Mouse (Mus musculus): ENCODE results near the gene Blcap. TPM values are rescaled to one million over a fixed set of nuclear protein-coding genes. Genes with fewer than 3 reads are reported as not detected.

Blcap gene
- polyA plus RNA-seq, 1 experiment from 2014 or later: 100.0 TPM

GRCm38 (mm10) chr2:157556074-157556698, 14.9 kb downstream of the Blcap start:
- Histone ChIP-seq H3K4me3 (no peak overlapping the region), H3K9me3 (peaks cover 32% of the 10 kb centered on the region), H3K27me3 (ENCODE audit: insufficient read depth, poor library complexity, severe bottlenecking) (peaks cover 6% of the 10 kb centered on the region), H3K4me1 (replicated peaks) (peaks cover 60% of the 10 kb centered on the region), H3K36me3 (peaks cover 64% of the 10 kb centered on the region), H3K27ac (peak overlapping the region; percentile 46; the same call in 1 of the 2 replicates)
- 69% methylated on average over 5 of the region's 5 CpGs for WGBS
- no peak for DNase-seq (ENCODE audit: low spot score)

GRCm38 (mm10) chr2:157552158-157552886, 18.8 kb downstream of the Blcap start:
- H3K9me3 ChIP-seq: no peaks in the 10 kb centered on the region
- DNase-seq (ENCODE audit: low spot score): no peak
- no peak overlapping the region for H3K4me3 ChIP-seq
- H3K4me1 ChIP-seq (replicated peaks): peaks cover 54% of the 10 kb centered on the region
- H3K36me3 ChIP-seq: peaks cover 40% of the 10 kb centered on the region
- WGBS: 86% methylated on average over 10 of the region's 10 CpGs
- no peak overlapping the region for H3K27ac ChIP-seq
- H3K27me3 ChIP-seq (ENCODE audit: insufficient read depth, poor library complexity, severe bottlenecking): peaks cover 12% of the 10 kb centered on the region

GRCm38 (mm10) chr2:157550292-157550691, 20.8 kb downstream of the Blcap start:
- 86% methylated on average over 4 of the region's 4 CpGs for WGBS
- no peak overlapping the region for H3K4me3 ChIP-seq
- H3K27ac ChIP-seq: no peak overlapping the region
- no peak for DNase-seq (ENCODE audit: low spot score)
- H3K36me3 ChIP-seq: peaks cover 33% of the 10 kb centered on the region
- peaks cover 64% of the 10 kb centered on the region for H3K4me1 ChIP-seq (replicated peaks)
- peaks cover 25% of the 10 kb centered on the region for H3K27me3 ChIP-seq (ENCODE audit: insufficient read depth, poor library complexity, severe bottlenecking)
- H3K9me3 ChIP-seq: no peaks in the 10 kb centered on the region

DNA sequence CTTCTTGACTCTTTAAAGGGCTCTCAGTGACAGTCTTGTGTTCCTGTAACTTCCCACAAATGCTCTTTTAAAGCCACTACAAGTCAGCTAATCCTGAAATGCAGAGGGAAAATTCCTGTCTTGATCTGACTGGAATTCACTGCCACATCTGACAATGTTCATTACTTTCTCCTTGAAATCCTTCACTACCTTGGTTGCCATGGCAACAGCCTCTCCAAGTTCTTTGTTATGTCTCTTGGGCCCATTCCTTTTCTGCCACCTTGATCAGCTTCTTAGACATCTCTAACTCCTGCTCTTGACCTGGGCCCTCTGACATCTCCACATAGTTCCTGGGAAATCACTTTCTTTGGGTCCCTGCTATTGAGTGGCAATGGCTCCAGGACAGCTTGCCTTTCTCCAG, 24.4 kb downstream of the Blcap start:
- Histone ChIP-seq H3K36me3 (peaks cover 36% of the 10 kb centered on the region), H3K27ac (no peak overlapping the region; the same call in 1 of the 2 replicates), H3K4me3 (no peak overlapping the region), H3K9me3 (no peaks in the 10 kb centered on the region), H3K27me3 (ENCODE audit: insufficient read depth, poor library complexity, severe bottlenecking) (peaks cover 36% of the 10 kb centered on the region), H3K4me1 (replicated peaks) (peaks cover 69% of the 10 kb centered on the region)
- no peak for DNase-seq (ENCODE audit: low spot score)

GRCm38 (mm10) chr2:157544333-157544888, 26.7 kb downstream of the Blcap start:
- Histone ChIP-seq H3K27ac (peak overlapping the region; percentile 64), H3K27me3 (ENCODE audit: insufficient read depth, poor library complexity, severe bottlenecking) (peaks cover 34% of the 10 kb centered on the region), H3K9me3 (no peaks in the 10 kb centered on the region), H3K4me3 (no peak overlapping the region), H3K4me1 (replicated peaks) (peaks cover 90% of the 10 kb centered on the region), H3K36me3 (peaks cover 31% of the 10 kb centered on the region)
- DNase-seq (ENCODE audit: low spot score): no peak
- 85% methylated on average over 9 of the region's 9 CpGs for WGBS

GRCm38 (mm10) chr2:157542415-157542814, 28.7 kb downstream of the Blcap start:
- Histone ChIP-seq H3K36me3 (peaks cover 20% of the 10 kb centered on the region), H3K4me3 (no peak overlapping the region), H3K27ac (peak overlapping the region; percentile 81), H3K27me3 (ENCODE audit: insufficient read depth, poor library complexity, severe bottlenecking) (peaks cover 50% of the 10 kb centered on the region), H3K9me3 (no peaks in the 10 kb centered on the region), H3K4me1 (replicated peaks) (peaks cover 88% of the 10 kb centered on the region)
- WGBS: 69% methylated on average over 4 of the region's 4 CpGs
- no peak for DNase-seq (ENCODE audit: low spot score)

DNA sequence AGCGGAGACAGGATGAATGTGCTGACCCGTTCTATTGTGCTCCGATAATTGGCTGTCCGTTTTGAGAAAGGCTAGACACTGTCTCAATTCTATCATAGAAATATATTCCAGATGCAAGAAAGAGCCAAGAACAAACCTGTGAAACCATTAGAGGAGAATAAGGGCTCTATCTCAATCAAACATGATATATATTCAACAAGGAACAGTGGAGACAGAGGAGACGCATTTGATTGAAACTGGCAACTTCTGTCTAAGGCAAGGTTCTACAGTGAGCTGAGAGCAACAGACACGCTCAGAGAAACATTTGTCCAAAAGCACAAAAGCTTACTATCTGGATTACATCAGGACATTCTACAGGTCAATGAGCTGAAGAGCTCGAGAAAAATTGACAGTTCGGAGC, 29.4 kb downstream of the Blcap start:
- peaks cover 14% of the 10 kb centered on the region for H3K36me3 ChIP-seq
- peaks cover 48% of the 10 kb centered on the region for H3K27me3 ChIP-seq (ENCODE audit: insufficient read depth, poor library complexity, severe bottlenecking)
- no peak for DNase-seq (ENCODE audit: low spot score)
- H3K4me3 ChIP-seq: no peak overlapping the region; the same call in 1 of the 2 replicates
- no peaks in the 10 kb centered on the region for H3K9me3 ChIP-seq
- 52% methylated on average over 8 of the region's 8 CpGs for WGBS
- H3K4me1 ChIP-seq (replicated peaks): peaks cover 88% of the 10 kb centered on the region
- peak overlapping the region; percentile 81 for H3K27ac ChIP-seq

GRCm38 (mm10) chr2:157540953-157541569, 30.0 kb downstream of the Blcap start:
- Histone ChIP-seq H3K36me3 (peaks cover 8% of the 10 kb centered on the region), H3K4me3 (0 out of 2 replicates have a peak overlapping the region, but pooled peaks have one; percentile 7), H3K4me1 (replicated peaks) (peaks cover 88% of the 10 kb centered on the region), H3K27me3 (ENCODE audit: insufficient read depth, poor library complexity, severe bottlenecking) (peaks cover 46% of the 10 kb centered on the region), H3K27ac (peak overlapping the region; percentile 81), H3K9me3 (no peaks in the 10 kb centered on the region)
- WGBS: 43% methylated on average over 9 of the region's 9 CpGs
- no peak for DNase-seq (ENCODE audit: low spot score)

GRCm38 (mm10) chr2:157540073-157540952, 30.8 kb downstream of the Blcap start:
- WGBS: 67% methylated on average over 24 of the region's 24 CpGs
- 0 out of 2 replicates have a peak overlapping the region, but pooled peaks have one; percentile 7 for H3K4me3 ChIP-seq
- peaks cover 83% of the 10 kb centered on the region for H3K4me1 ChIP-seq (replicated peaks)
- H3K9me3 ChIP-seq: no peaks in the 10 kb centered on the region
- DNase-seq (ENCODE audit: low spot score): no peak
- peaks cover 43% of the 10 kb centered on the region for H3K27me3 ChIP-seq (ENCODE audit: insufficient read depth, poor library complexity, severe bottlenecking)
- peak overlapping the region; percentile 81 for H3K27ac ChIP-seq
- peaks cover 8% of the 10 kb centered on the region for H3K36me3 ChIP-seq

DNA sequence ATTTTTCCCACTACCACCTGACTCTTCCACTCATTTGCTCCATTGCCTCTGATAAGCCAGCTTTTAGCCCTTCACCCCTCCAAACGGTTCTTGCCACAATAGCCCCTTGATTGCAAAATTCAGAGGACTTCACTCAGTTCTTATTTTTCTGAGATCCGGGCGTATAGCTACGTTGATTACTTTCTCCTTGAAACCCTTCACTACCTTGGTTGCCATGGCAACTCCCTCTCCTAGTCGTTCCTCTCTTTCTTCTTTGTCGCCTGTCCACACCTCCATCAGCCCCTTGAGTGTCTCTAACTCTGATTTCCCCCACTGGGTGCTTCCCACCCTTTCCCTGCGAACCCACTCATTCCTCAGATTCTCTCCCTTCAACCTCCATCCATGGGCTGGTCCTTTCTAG, 34.0 kb downstream of the Blcap start:
- Histone ChIP-seq H3K27ac (peak overlapping the region; percentile 72), H3K4me3 (no peak overlapping the region), H3K9me3 (no peaks in the 10 kb centered on the region), H3K4me1 (replicated peaks) (peaks cover 80% of the 10 kb centered on the region), H3K36me3 (no peaks in the 10 kb centered on the region), H3K27me3 (ENCODE audit: insufficient read depth, poor library complexity, severe bottlenecking) (peaks cover 45% of the 10 kb centered on the region)
- WGBS: 37% methylated on average over 7 of the region's 7 CpGs
- no peak for DNase-seq (ENCODE audit: low spot score)

GRCm38 (mm10) chr2:157536476-157537081, 34.5 kb downstream of the Blcap start:
- H3K36me3 ChIP-seq: no peaks in the 10 kb centered on the region
- peak overlapping the region; percentile 72 for H3K27ac ChIP-seq
- peaks cover 80% of the 10 kb centered on the region for H3K4me1 ChIP-seq (replicated peaks)
- WGBS: 48% methylated on average over 7 of the region's 7 CpGs
- peaks cover 44% of the 10 kb centered on the region for H3K27me3 ChIP-seq (ENCODE audit: insufficient read depth, poor library complexity, severe bottlenecking)
- H3K9me3 ChIP-seq: no peaks in the 10 kb centered on the region
- peak; percentile 53 for DNase-seq (ENCODE audit: low spot score)
- no peak overlapping the region for H3K4me3 ChIP-seq

DNA sequence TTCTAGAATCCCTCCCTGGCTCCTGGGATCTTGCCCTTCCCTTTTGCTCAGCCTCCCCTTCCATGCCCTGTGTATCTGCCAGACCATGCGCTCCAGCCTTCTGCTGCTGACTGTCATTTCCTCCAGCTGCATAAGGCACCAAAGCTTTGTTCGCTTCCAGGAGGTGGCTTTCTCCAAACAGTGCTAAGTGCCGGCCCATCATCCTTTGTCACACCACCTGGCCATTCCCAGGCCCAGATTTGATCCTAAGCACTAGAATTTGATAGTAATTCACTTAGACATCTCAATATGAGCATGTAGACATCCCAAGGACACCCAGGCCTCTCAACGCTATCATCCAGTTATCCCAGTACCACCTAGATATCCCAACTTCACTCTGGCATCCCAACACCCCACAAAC, 36.9 kb downstream of the Blcap start:
- DNase-seq (ENCODE audit: low spot score): no peak
- Histone ChIP-seq H3K4me3 (no peak overlapping the region), H3K9me3 (no peaks in the 10 kb centered on the region), H3K27me3 (ENCODE audit: insufficient read depth, poor library complexity, severe bottlenecking) (peaks cover 39% of the 10 kb centered on the region), H3K36me3 (no peaks in the 10 kb centered on the region), H3K27ac (peak overlapping the region; percentile 77), H3K4me1 (replicated peaks) (peaks cover 78% of the 10 kb centered on the region)
- WGBS: 67% methylated on average over 4 of the region's 4 CpGs

Measured in hindbrain, embryonic 10.5 days (tissue).